Mouse (Mus musculus) left cerebral cortex, adult 18-20 months (tissue): ENCODE results near the gene Igf2bp3. TPM values are rescaled to one million over a fixed set of nuclear protein-coding genes. Genes with fewer than 3 reads are reported as not detected.

ENCODE experiments used
- DNase-seq, 2 experiments: peaks; one replicate each; pipeline ENCODE4 v3.0.0; 2021 to 2022; ENCODE audit warnings: low spot score in 2 of 2, mixed read lengths in 1 of 2
- total RNA-seq, 2 experiments: library from RNA; stranded (reverse); gene quantifications; 2 replicates each; pipeline ENCODE4 v1.2.3; 2021

The Igf2bp3 gene
- total RNA-seq, 2 experiments from 2014 or later = not detected

- no peak for DNase-seq
Measured at GRCm38 (mm10) chr6:49138159-49139051, 76.4 kb downstream of the Igf2bp3 start.

- DNase-seq = no peak
Measured at GRCm38 (mm10) chr6:49136739-49137138, 78.0 kb downstream of the Igf2bp3 start.

GRCm38 (mm10) chr6:49132352-49133090 is 82.2 kb downstream of the Igf2bp3 start:
- DNase-seq = no peak

GRCm38 (mm10) chr6:49131855-49132254 is 82.9 kb downstream of the Igf2bp3 start:
- DNase-seq = no peak

- no peak for DNase-seq
Measured at GRCm38 (mm10) chr6:49130328-49130727, 84.4 kb downstream of the Igf2bp3 start.

GRCm38 (mm10) chr6:49120370-49120769 is 94.4 kb downstream of the Igf2bp3 start:
- no peak for DNase-seq

GRCm38 (mm10) chr6:49119462-49120135 is 95.2 kb downstream of the Igf2bp3 start:
- no peak for DNase-seq

- DNase-seq = no peak
Measured at GRCm38 (mm10) chr6:49118446-49118845, 96.3 kb downstream of the Igf2bp3 start.

- DNase-seq = no peak
Measured at GRCm38 (mm10) chr6:49116241-49116640, 98.5 kb downstream of the Igf2bp3 start.

- no peak for DNase-seq
Measured at GRCm38 (mm10) chr6:49115550-49115949, 99.2 kb downstream of the Igf2bp3 start.

GRCm38 (mm10) chr6:49114457-49114856 is 100.3 kb downstream of the Igf2bp3 start:
- no peak for DNase-seq

- no peak for DNase-seq
Measured at GRCm38 (mm10) chr6:49113895-49114294, 100.9 kb downstream of the Igf2bp3 start.

- DNase-seq = no peak
Measured at GRCm38 (mm10) chr6:49109196-49109595, 105.6 kb downstream of the Igf2bp3 start.

GRCm38 (mm10) chr6:49106746-49107500 is 107.8 kb downstream of the Igf2bp3 start:
- DNase-seq = no peak

GRCm38 (mm10) chr6:49099086-49099485 is 115.7 kb downstream of the Igf2bp3 start:
- no peak for DNase-seq

GRCm38 (mm10) chr6:49097596-49098110 is 117.1 kb downstream of the Igf2bp3 start:
- DNase-seq = no peak

GRCm38 (mm10) chr6:49096933-49097461 is 117.8 kb downstream of the Igf2bp3 start:
- DNase-seq = peak; percentile 62 to 69

GRCm38 (mm10) chr6:49096421-49096820 is 118.3 kb downstream of the Igf2bp3 start:
- peak; percentile 20 to 34 for DNase-seq

GRCm38 (mm10) chr6:49094968-49095367 is 119.8 kb downstream of the Igf2bp3 start:
- no peak for DNase-seq

- no peak for DNase-seq
Measured at GRCm38 (mm10) chr6:49083008-49083407, 131.7 kb downstream of the Igf2bp3 start.
